Mouse (Mus musculus) ES-E14 (cell line): ENCODE measurements around the gene Spsb1. TPM values are rescaled to one million over a fixed set of nuclear protein-coding genes. Genes with fewer than 3 reads are reported as not detected.
A peak's percentile ranks its signal among the peaks of the same experiment; 100 is the strongest.

ENCODE experiments used
- DNase-seq: peaks from one replicate; pipeline ENCODE4 v3.0.0-alpha.2; 2013; ENCODE audit warnings: low read depth, low spot score
- H3K27ac ChIP-seq: 2 replicates; pipeline ENCODE4 v1.5.1; 2012; ENCODE audit warnings: low read depth, mild to moderate bottlenecking, low read length, moderate library complexity, mixed read lengths; ENCODE audit not compliant: poor library complexity, insufficient read depth, severe bottlenecking
- H3K36me3 ChIP-seq: 2 replicates; pipeline ENCODE4 v1.6.1; 2012; ENCODE audit warnings: mild to moderate bottlenecking, low read length, moderate library complexity, mixed read lengths; ENCODE audit not compliant: control insufficient read depth, poor library complexity, insufficient read depth, severe bottlenecking
- H3K4me1 ChIP-seq, 2 experiments: fragments of 150-350 bp in 1 of 2; sonication (generic) in 1 of 2; 2 replicates each; pipeline ENCODE4 v1.6.1; 2012; ENCODE audit warnings: low read length in 2 of 2, mild to moderate bottlenecking in 1 of 2, mixed read lengths in 1 of 2; ENCODE audit not compliant: control insufficient read depth in 2 of 2, insufficient read depth in 2 of 2, poor library complexity in 1 of 2
- H3K4me3 ChIP-seq, 2 experiments: fragments of 150-350 bp in 1 of 2; sonication (generic) in 1 of 2; 2 replicates each; pipeline ENCODE4 v1.5.1; 2012; ENCODE audit warnings: low read length in 2 of 2, low read depth in 1 of 2, mild to moderate bottlenecking in 1 of 2, mixed read lengths in 1 of 2; ENCODE audit not compliant: insufficient read depth in 1 of 2, poor library complexity in 1 of 2, severe bottlenecking in 1 of 2
- H3K9ac ChIP-seq: 2 replicates; pipeline ENCODE4 v1.6.1; 2012; ENCODE audit warnings: low read depth, mild to moderate bottlenecking, low read length, mixed read lengths; ENCODE audit not compliant: poor library complexity, insufficient read depth, severe bottlenecking
- H3K9me3 ChIP-seq: fragments of 150-350 bp; sonication (generic); 2 replicates; pipeline ENCODE4 v1.6.1; 2012; ENCODE audit warnings: low read depth, mild to moderate bottlenecking, low read length; ENCODE audit not compliant: control insufficient read depth, insufficient read depth
- CHD2 ChIP-seq: IDR thresholded peaks from 2 replicates; pipeline ENCODE4 v1.6.1; 2014; ENCODE audit warnings: mild to moderate bottlenecking, low read depth, low read length, inconsistent platforms
- HCFC1 ChIP-seq: IDR thresholded peaks from 2 replicates; pipeline ENCODE4 v1.6.1; 2012; ENCODE audit warnings: low read length, inconsistent platforms, borderline replicate concordance; ENCODE audit not compliant: insufficient read depth
- MAFK ChIP-seq: IDR thresholded peaks from 2 replicates; pipeline ENCODE4 v1.6.1; 2014; ENCODE audit warnings: mild to moderate bottlenecking, low read depth, low read length, inconsistent platforms; ENCODE audit not compliant: insufficient read depth
- ZC3H11A ChIP-seq: IDR thresholded peaks from 2 replicates; pipeline ENCODE4 v1.6.1; 2012; ENCODE audit warnings: low read depth, mild to moderate bottlenecking, inconsistent platforms, low read length, borderline replicate concordance
- ZNF384 ChIP-seq: IDR thresholded peaks from 2 replicates; pipeline ENCODE4 v1.6.1; 2012; ENCODE audit warnings: low read depth, low read length, inconsistent platforms
- in situ Hi-C, 2 experiments: fragments of 600-800 bp; cut with MboI; formaldehyde crosslinking; loops; one replicate each; pipeline ENCODE4 v1.15.1; 2025; ENCODE audit warnings: low sequenced_read_pairs in 2 of 2, inconsistent platforms in 1 of 2; ENCODE audit not compliant: unreplicated experiment in 2 of 2
- total RNA-seq: library from RNA; depleted of rRNA; stranded (reverse); fragments of 300-350 nt; gene quantifications from 2 replicates; pipeline ENCODE4 v1.2.3, GENCODE M21; 2012

Gene Spsb1
- total RNA-seq, 1 experiment: 12.0 TPM

DNA sequence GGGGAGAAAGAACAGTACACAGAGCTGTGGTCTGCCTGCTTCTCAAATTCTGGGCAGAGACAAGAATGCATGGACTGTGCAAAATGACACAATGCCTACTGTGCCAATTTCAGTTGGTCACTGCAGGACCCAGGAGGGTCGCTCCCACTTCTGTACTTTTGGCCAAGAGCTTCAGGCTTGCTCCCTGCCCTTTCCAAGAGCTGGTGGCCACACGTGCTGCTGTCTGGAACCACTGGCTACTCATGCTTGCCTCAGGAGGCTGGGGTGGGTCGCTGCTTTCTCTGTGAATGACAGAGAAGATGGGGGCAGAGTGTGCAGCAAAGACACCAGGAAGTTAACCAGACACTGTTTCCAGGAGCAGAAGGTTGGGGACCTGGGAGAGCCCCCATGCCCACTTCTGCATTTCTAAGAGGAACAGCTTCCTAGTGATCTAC, 53.5 kb downstream of the Spsb1 start:
- in situ Hi-C loops: no loop called here
- no peak for TF ChIP-seq HCFC1
- TF ChIP-seq ZC3H11A: no peak
- no peak for TF ChIP-seq ZNF384
- no peak for TF ChIP-seq MAFK
- TF ChIP-seq CHD2: no peak
- no peak overlapping the region for H3K4me3 ChIP-seq
- DNase-seq: no peak
- H3K36me3 ChIP-seq: no peaks in the 10 kb centered on the region
- no peak overlapping the region for H3K9ac ChIP-seq
- H3K9me3 ChIP-seq: no peaks in the 10 kb centered on the region
- peaks cover 0 to 11% of the 10 kb centered on the region in 2 experiments; a peak in 2 of 4 replicates for H3K4me1 ChIP-seq
- H3K27ac ChIP-seq: no peak overlapping the region

DNA sequence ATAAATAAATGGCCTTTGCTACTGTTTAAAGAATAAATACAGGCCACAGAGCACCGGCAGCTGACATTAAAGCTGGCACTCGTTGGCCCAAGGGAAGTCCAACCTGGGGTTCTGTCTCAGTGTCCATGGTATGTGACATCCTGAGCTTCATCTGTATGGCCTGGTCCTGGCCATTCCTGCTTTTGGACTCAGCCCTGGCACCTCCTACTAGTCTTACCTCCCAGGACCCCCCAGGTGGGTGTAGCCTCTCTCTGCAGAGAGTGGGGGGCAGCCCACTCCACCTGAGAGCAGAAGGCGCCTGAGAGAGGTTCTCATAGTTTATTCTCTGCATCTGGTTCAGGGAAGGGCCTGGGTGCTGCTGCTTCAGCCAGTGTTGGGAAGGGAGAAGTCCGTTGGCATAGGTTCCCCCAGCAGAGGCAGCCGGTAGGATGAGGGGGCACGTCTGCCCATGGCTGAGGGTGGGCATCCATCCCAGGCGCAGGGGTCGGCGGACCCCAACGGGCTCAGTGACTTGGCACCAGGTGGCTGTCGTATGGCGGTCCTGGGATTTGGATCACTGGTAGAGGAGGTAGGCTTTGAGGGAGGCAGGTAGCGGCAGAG, 57.1 kb downstream of the Spsb1 start:
- TF ChIP-seq ZC3H11A (no peak), CHD2 (no peak), HCFC1 (no peak), MAFK (no peak), ZNF384 (no peak)
- peak overlapping the region; percentile 34 to 41; a peak in 3 of 4 replicates for H3K4me3 ChIP-seq
- H3K9ac ChIP-seq: peak overlapping the region; percentile 18; the same call in 1 of the 2 replicates

DNA sequence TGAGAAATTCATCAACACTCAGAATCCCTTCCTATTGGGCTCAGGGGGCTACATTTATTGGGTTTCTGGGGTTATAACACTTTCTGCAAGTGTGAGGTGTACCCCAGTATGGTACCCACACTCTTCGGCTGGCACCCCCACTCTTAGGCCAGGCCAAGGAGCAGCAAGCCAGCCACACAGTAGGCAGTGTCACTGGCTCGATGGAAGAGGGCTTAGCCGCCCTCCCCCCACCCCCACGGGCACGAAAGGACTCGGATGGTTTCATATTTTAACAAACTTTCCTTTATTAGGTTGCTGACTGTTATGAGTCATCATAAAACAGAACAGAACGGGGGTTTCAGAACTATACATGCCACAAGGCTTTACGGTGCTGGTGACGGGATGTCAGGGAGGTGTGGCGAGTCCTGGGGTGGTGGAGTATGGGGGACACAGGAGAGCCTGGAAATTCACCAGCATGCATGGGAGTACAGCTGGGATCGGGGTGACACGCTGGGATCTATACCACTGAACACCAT, 58.8 kb downstream of the Spsb1 start:
- no peak overlapping the region for H3K9ac ChIP-seq
- in situ Hi-C loops: no loop called here
- no peak overlapping the region for H3K27ac ChIP-seq
- TF ChIP-seq HCFC1 (no peak), ZC3H11A (no peak)
- DNase-seq: no peak
- H3K4me3 ChIP-seq: no peak overlapping the region
- no peaks in the 10 kb centered on the region for H3K36me3 ChIP-seq
- peaks cover 0 to 13% of the 10 kb centered on the region in 2 experiments; a peak in 2 of 4 replicates for H3K4me1 ChIP-seq
- H3K9me3 ChIP-seq: no peaks in the 10 kb centered on the region

More for the DNA sequence above, 57.1 kb downstream of the Spsb1 start:
- Histone ChIP-seq H3K27ac (0 out of 2 replicates have a peak overlapping the region, but pooled peaks have one; percentile 29), H3K36me3 (no peaks in the 10 kb centered on the region), H3K9me3 (no peaks in the 10 kb centered on the region), H3K4me1 (peaks cover 0 to 13% of the 10 kb centered on the region in 2 experiments; a peak in 2 of 4 replicates)
- no peak for DNase-seq
- in situ Hi-C loops: no loop called here

DNA sequence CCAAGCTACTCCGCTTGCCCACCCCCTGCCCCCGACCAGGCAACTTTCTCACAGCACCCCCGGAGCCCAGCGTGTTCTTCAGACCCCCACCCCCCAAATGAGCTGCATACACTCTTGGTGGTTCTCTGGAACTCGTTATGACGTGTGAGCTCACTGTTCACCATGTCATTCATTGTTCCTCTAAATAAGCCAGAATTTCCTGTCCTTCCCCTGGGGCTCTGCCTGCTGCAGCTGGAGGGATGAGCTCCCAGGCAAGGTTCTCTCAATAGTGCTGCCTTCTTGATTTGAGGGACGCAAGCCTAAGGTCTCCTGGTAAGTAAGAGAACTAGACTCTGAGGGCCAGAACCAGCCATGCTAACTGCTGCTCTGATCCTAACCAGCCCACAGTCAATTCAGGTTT, 59.6 kb downstream of the Spsb1 start:
- in situ Hi-C loops: no loop called here
- Histone ChIP-seq H3K36me3 (no peaks in the 10 kb centered on the region), H3K4me3 (no peak overlapping the region), H3K4me1 (peaks cover 0 to 13% of the 10 kb centered on the region in 2 experiments; a peak in 3 of 4 replicates), H3K27ac (no peak overlapping the region), H3K9ac (no peak overlapping the region), H3K9me3 (no peaks in the 10 kb centered on the region)
- no peak for DNase-seq
- no peak for TF ChIP-seq ZNF384
- no peak for TF ChIP-seq HCFC1
- no peak for TF ChIP-seq MAFK
- no peak for TF ChIP-seq ZC3H11A
- no peak for TF ChIP-seq CHD2

DNA sequence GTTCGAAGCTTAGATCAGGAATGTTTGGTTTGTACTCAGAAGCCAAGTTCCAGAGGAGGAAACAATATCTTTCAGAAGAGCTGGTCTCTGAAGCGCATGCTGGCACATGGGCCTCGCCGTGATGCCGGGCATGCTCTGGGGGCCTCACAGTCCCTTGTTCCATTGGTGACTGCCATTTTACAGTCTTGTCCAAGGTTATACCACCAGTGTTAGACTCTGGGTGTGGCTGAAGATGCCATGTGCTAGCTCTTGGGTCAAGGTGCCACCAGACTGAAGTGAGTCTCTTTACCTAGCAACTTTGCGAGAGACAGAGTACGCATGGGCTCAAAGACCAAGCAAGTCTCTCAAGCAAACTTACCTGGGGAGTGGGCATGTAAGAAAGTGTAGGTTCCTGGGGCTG, 60.5 kb downstream of the Spsb1 start:
- TF ChIP-seq ZNF384: no peak
- no peak for TF ChIP-seq ZC3H11A
- TF ChIP-seq MAFK: no peak
- TF ChIP-seq HCFC1: no peak
- no peak for TF ChIP-seq CHD2
- no peaks in the 10 kb centered on the region for H3K9me3 ChIP-seq
- H3K27ac ChIP-seq: no peak overlapping the region
- no peak overlapping the region for H3K9ac ChIP-seq
- no peak overlapping the region for H3K4me3 ChIP-seq
- in situ Hi-C loops: no loop called here
- no peak for DNase-seq
- no peaks in the 10 kb centered on the region for H3K36me3 ChIP-seq
- H3K4me1 ChIP-seq: peaks cover 3 to 15% of the 10 kb centered on the region in 2 experiments
